Mouse (Mus musculus) cerebellum, postnatal 36 days (tissue): ENCODE data around the gene Gm2026.
"Not testable (repeated sequence)": the region's sequence is repeated elsewhere in the genome, so short reads cannot be mapped to it uniquely, and the experiment has no call there.

Experiments
- DNase-seq, 2 experiments: peaks; one replicate each; pipeline ENCODE4 v3.0.0; 2021 to 2022; ENCODE audit warnings: mixed read lengths in 2 of 2

Gene Gm2026

GRCm38 (mm10) chr2:175965031-175965430 is at the start of gene Gm2026:
Gene Gm2026, plus strand, starts transcription at chr2:175965331.
- not testable (repeated sequence) for DNase-seq

GRCm38 (mm10) chr2:175931000-175931399 is 34.1 kb upstream of the Gm2026 start, which contains the start of gene Zfp966:
Gene Zfp966, minus strand, starts transcription at chr2:175931100.
- DNase-seq: not testable (repeated sequence)
